Mouse (Mus musculus) megakaryocyte, embryonic 14.5 days (primary cell): ENCODE measurements around the gene Ccser2.

ENCODE experiments used
- FLI1 ChIP-seq: IDR thresholded peaks from 2 replicates; pipeline ENCODE4 v1.6.1; 2012; ENCODE audit warnings: low read length, inconsistent platforms, mixed read lengths
- GATA1 ChIP-seq: IDR thresholded peaks from 3 replicates; pipeline ENCODE4 v1.6.1; 2012; ENCODE audit warnings: mixed read lengths, low read length, inconsistent platforms, borderline replicate concordance

GRCm38 (mm10) chr14:36892762-36893358, 75.7 kb downstream of the Ccser2 start:
- TF ChIP-seq GATA1 (no peak), FLI1 (no peak)
